Mouse (Mus musculus): ENCODE data around the gene Sox13.

- no peak for TF ChIP-seq CTCF (IDR thresholded peaks at IDR 0.05; ENCODE audit: control insufficient read depth, insufficient read depth, insufficient replicate concordance, low read depth, low read length)
- TF ChIP-seq POLR2A (IDR thresholded peaks at IDR 0.05; ENCODE audit: control insufficient read depth, low read depth, low read length): no peak
These were observed 15.2 kb downstream of the Sox13 start for GRCm38 (mm10) chr1:133408880-133409516.

Measured in testis, adult 2 months (tissue).